Mouse (Mus musculus) hindbrain, postnatal 0 days (tissue): ENCODE data around the gene Dab2. TPM values are rescaled to one million over a fixed set of nuclear protein-coding genes. Genes with fewer than 3 reads are reported as not detected.

Experiments
- ATAC-seq: fragments of 200-750 bp; cut with Nextera tagmentation; 2 replicates; pipeline ENCODE4 v1.8.0; 2017; ENCODE audit warnings: mild to moderate bottlenecking, moderate TSS enrichment, moderate library complexity
- DNase-seq: peaks from one replicate; pipeline ENCODE4 v3.0.0-alpha.2; 2015; ENCODE audit warnings: low spot score
- H3K27ac ChIP-seq: fragments of 300-500 bp; sonication (generic); 2 replicates; pipeline ENCODE4 v1.5.1; 2014; ENCODE audit warnings: mild to moderate bottlenecking
- H3K27me3 ChIP-seq: fragments of 300-500 bp; sonication (generic); 2 replicates; pipeline ENCODE4 v1.6.1; 2014; ENCODE audit warnings: low read length, mixed read lengths; ENCODE audit not compliant: insufficient read depth
- H3K36me3 ChIP-seq: fragments of 300-500 bp; sonication (generic); 2 replicates; pipeline ENCODE4 v1.6.1; 2014; ENCODE audit warnings: low read length, mixed read lengths; ENCODE audit not compliant: insufficient read depth
- H3K4me1 ChIP-seq: fragments of 300-500 bp; sonication (generic); 2 replicates; pipeline ENCODE4 v1.6.1; 2014; ENCODE audit warnings: antibody characterized with exemption, low read length, mixed read lengths; ENCODE audit not compliant: insufficient read depth
- H3K4me2 ChIP-seq: fragments of 300-500 bp; sonication (generic); 2 replicates; pipeline ENCODE4 v1.6.1; 2014; ENCODE audit warnings: low read depth, mild to moderate bottlenecking, low read length, moderate library complexity, mixed read lengths
- H3K4me3 ChIP-seq: fragments of 300-500 bp; sonication (generic); 2 replicates; pipeline ENCODE4 v1.5.1; 2014; ENCODE audit warnings: low read length
- H3K9ac ChIP-seq: fragments of 300-500 bp; sonication (generic); replicated peaks from 2 replicates; pipeline ENCODE4 v1.6.1; 2014; ENCODE audit warnings: mild to moderate bottlenecking, low read length, moderate library complexity, mixed read lengths
- H3K9me3 ChIP-seq: fragments of 300-500 bp; sonication (generic); 2 replicates; pipeline ENCODE4 v1.6.1; 2016; ENCODE audit warnings: low read length, mixed read lengths
- CTCF ChIP-seq: IDR thresholded peaks from 2 replicates; pipeline ENCODE4 v1.5.1; 2016; ENCODE audit warnings: antibody characterized with exemption, control low read depth, low read depth
- WGBS: fragments of 180-500 bp; shearing (Covaris S2); extraction: QIAGEN DNeasy Blood & Tissue Kit; methylation state at CpG from one replicate; pipeline ENCODE4 v1.1.7; 2014; 5-methylcytosine and 5-hydroxymethylcytosine counted together
- polyA plus RNA-seq: library from polyadenylated mRNA; unstranded; fragments of >200 nt; fragmentation: Nextera tagmentation; extraction: Ambion mirVana; gene quantifications from 2 replicates; pipeline ENCODE4 v1.2.1, GENCODE M21; 2015
- total RNA-seq: library from RNA; depleted of rRNA; stranded (reverse); fragments of >200 nt; gene quantifications from 2 replicates; pipeline ENCODE4 v1.2.3, GENCODE M21; 2014

The Dab2 gene
- total and polyA plus RNA-seq, 2 experiments from 2014 or later: 17.3 to 18.2 TPM

- H3K27me3 ChIP-seq: no peaks in the 10 kb centered on the region
- no peaks in the 10 kb centered on the region for H3K36me3 ChIP-seq
- H3K9me3 ChIP-seq: no peaks in the 10 kb centered on the region
- ATAC-seq: no peak
- 0 out of 2 replicates have a peak, but pooled peaks cover 6% of the 10 kb centered on the region for H3K4me1 ChIP-seq
- 75% methylated on average over 3 of the region's 3 CpGs for WGBS
- no peak for DNase-seq
- H3K27ac ChIP-seq: no peak overlapping the region; the same call in 1 of the 2 replicates
- no peak for TF ChIP-seq CTCF
- H3K4me3 ChIP-seq: peak overlapping the region; percentile 54
- peak overlapping the region; percentile 72 for H3K4me2 ChIP-seq
- peak overlapping the region; percentile 9; the same call in 1 of the 2 replicates for H3K9ac ChIP-seq
Observed at GRCm38 (mm10) chr15:6388146-6388545, 88.6 kb downstream of the Dab2 start.

GRCm38 (mm10) chr15:6388631-6389030 is 89.0 kb downstream of the Dab2 start:
- peak overlapping the region; percentile 72; the same call in 1 of the 2 replicates for H3K4me2 ChIP-seq
- WGBS: 92% methylated on average over 7 of the region's 7 CpGs

GRCm38 (mm10) chr15:6390106-6390505 is 90.5 kb downstream of the Dab2 start:
- 0 out of 2 replicates have a peak, but pooled peaks cover 6% of the 10 kb centered on the region for H3K4me1 ChIP-seq
- ATAC-seq: no peak
- H3K27me3 ChIP-seq: no peaks in the 10 kb centered on the region
- H3K4me3 ChIP-seq: no peak overlapping the region
- H3K9ac ChIP-seq: no peak overlapping the region
- no peak for DNase-seq
- no peak for TF ChIP-seq CTCF
- H3K9me3 ChIP-seq: no peaks in the 10 kb centered on the region
- no peak overlapping the region for H3K27ac ChIP-seq
- no peak overlapping the region for H3K4me2 ChIP-seq
- WGBS: 77% methylated on average over 4 of the region's 4 CpGs
- H3K36me3 ChIP-seq: no peaks in the 10 kb centered on the region

More at GRCm38 (mm10) chr15:6388631-6389030, 89.0 kb downstream of the Dab2 start:
- DNase-seq: no peak
- no peak for TF ChIP-seq CTCF
- Histone ChIP-seq H3K36me3 (no peaks in the 10 kb centered on the region), H3K9ac (no peak overlapping the region), H3K4me3 (no peak overlapping the region), H3K4me1 (0 out of 2 replicates have a peak, but pooled peaks cover 6% of the 10 kb centered on the region), H3K27ac (no peak overlapping the region), H3K9me3 (no peaks in the 10 kb centered on the region), H3K27me3 (no peaks in the 10 kb centered on the region)
- no peak for ATAC-seq

- H3K27me3 ChIP-seq: no peaks in the 10 kb centered on the region
- H3K4me1 ChIP-seq: 0 out of 2 replicates have a peak, but pooled peaks cover 6% of the 10 kb centered on the region
- WGBS: 40% methylated on average over 2 of the region's 2 CpGs
- no peak overlapping the region for H3K9ac ChIP-seq
- H3K36me3 ChIP-seq: no peaks in the 10 kb centered on the region
- H3K4me2 ChIP-seq: no peak overlapping the region
- no peak for TF ChIP-seq CTCF
- H3K27ac ChIP-seq: no peak overlapping the region
- H3K9me3 ChIP-seq: no peaks in the 10 kb centered on the region
- H3K4me3 ChIP-seq: no peak overlapping the region
- DNase-seq: no peak
- ATAC-seq: no peak
Observed at GRCm38 (mm10) chr15:6390657-6391056, 91.1 kb downstream of the Dab2 start.

- Histone ChIP-seq H3K27me3 (no peaks in the 10 kb centered on the region), H3K4me3 (no peak overlapping the region), H3K4me2 (no peak overlapping the region), H3K9me3 (no peaks in the 10 kb centered on the region), H3K27ac (no peak overlapping the region), H3K4me1 (no peaks in the 10 kb centered on the region), H3K9ac (no peak overlapping the region), H3K36me3 (no peaks in the 10 kb centered on the region)
- no peak for ATAC-seq
- 89% methylated on average over 3 of the region's 3 CpGs for WGBS
- TF ChIP-seq CTCF: no peak
- DNase-seq: no peak
Observed at GRCm38 (mm10) chr15:6391886-6392285, 92.3 kb downstream of the Dab2 start.

GRCm38 (mm10) chr15:6393624-6394023 is 94.0 kb downstream of the Dab2 start:
- ATAC-seq (no peak), DNase-seq (no peak)
- Histone ChIP-seq H3K9me3 (no peaks in the 10 kb centered on the region), H3K4me3 (no peak overlapping the region), H3K9ac (no peak overlapping the region), H3K27ac (no peak overlapping the region), H3K27me3 (no peaks in the 10 kb centered on the region), H3K4me2 (no peak overlapping the region), H3K4me1 (no peaks in the 10 kb centered on the region), H3K36me3 (no peaks in the 10 kb centered on the region)
- 94% methylated on average over 4 of the region's 4 CpGs for WGBS
- no peak for TF ChIP-seq CTCF

GRCm38 (mm10) chr15:6398211-6398610 is 98.6 kb downstream of the Dab2 start:
- Histone ChIP-seq H3K4me2 (no peak overlapping the region), H3K36me3 (no peaks in the 10 kb centered on the region), H3K9me3 (no peaks in the 10 kb centered on the region), H3K4me3 (no peak overlapping the region), H3K9ac (no peak overlapping the region), H3K4me1 (no peaks in the 10 kb centered on the region), H3K27ac (no peak overlapping the region), H3K27me3 (no peaks in the 10 kb centered on the region)
- ATAC-seq (no peak), DNase-seq (no peak)
- TF ChIP-seq CTCF: no peak
- WGBS: 89% methylated on average over 4 of the region's 4 CpGs
